Mouse (Mus musculus) adrenal gland, adult 18-20 months (tissue): ENCODE measurements around the gene Ift172. TPM values are rescaled to one million over a fixed set of nuclear protein-coding genes. Genes with fewer than 3 reads are reported as not detected.

Source experiments
- DNase-seq, 2 experiments: peaks; one replicate each; pipeline ENCODE4 v3.0.0; 2021 to 2022; ENCODE audit warnings: low spot score in 2 of 2
- total RNA-seq, 2 experiments: library from RNA; stranded (reverse); gene quantifications; 1 replicate in 1 of 2; 2 replicates in 1 of 2; pipeline ENCODE4 v1.2.3; 2021

Ift172 gene
- total RNA-seq, 2 experiments from 2014 or later: 34.9 to 37.9 TPM

DNA sequence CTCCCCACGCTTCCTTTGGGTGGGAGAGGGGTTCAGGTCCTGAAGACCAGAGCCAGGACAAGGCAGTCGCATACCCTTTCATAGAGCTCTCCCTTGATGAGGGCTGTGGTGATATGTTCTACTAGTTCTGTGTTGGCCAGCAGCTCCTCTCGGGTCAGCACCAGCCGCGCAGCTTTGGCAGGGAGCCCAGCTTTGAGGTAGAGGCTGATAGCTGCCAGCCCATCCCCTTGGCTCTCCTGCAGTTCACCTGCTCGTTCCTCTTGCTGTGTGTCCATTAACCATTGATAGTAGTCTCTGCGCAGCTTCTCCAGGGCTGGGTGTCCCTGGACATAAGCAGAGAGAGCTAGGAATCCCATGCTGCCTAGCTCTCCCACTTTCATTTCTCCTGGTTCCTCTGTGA, 24.8 kb downstream of the Ift172 start:
- DNase-seq: no peak

DNA sequence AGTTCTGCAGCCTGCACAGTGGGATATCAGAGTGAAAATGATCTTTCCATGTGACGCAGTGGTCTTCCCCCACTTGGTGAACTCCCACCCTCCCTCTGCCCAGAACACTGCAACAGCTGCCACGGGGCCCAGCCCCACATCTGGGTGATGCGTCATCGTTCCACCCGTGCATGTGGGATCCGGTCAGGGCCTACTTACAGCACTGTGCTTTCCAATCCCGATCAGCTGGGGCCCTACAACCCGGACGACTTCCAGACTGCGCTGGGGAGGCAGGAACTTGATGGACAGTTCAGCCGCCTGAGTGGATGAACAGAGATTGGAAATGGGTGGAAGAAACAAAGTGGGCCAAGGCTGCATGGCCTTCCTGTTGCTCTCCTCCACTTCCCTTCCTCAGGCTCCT, 33.3 kb downstream of the Ift172 start:
- DNase-seq: peak in 1 of 2 experiments; percentile 14

DNA sequence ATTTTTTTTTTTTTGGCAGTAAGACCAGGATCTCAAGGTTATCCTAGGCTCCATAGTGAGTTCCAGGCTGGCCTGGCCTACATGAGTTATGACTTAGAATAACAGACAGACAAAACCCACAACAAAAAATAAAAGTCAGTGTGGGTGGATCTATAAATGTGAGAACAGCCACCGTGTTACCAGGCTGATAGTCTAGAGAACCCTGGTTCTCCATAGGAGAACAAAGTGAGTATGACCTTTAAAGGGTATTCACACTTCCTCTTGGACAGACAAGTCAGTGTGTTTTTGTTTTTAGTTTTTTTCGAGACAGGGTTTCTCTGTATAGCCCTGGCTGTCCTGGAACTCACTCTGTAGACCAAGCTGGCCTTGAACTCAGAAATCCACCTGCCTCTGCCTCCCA, 34.9 kb downstream of the Ift172 start:
- DNase-seq: no peak

DNA sequence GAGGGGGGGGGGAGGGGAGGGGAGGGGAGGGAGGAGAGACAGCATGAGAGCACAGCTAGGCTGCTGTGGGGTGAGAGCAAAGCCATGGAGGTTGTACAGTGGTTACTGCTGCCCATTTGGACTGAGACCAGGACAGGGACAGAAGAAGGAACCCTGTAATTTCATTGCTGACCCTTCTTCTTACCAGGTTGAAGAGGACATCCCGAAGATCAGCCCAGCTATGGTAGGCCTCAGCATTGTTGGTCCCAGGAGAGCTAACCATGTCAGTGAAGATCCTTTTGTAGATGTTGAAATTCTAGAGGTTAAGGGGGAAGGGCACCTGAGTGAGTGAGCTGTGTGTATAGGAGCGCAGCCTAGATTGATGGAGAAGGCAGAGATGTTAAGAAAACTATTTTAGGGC, 35.5 kb downstream of the Ift172 start:
- DNase-seq: no peak

DNA sequence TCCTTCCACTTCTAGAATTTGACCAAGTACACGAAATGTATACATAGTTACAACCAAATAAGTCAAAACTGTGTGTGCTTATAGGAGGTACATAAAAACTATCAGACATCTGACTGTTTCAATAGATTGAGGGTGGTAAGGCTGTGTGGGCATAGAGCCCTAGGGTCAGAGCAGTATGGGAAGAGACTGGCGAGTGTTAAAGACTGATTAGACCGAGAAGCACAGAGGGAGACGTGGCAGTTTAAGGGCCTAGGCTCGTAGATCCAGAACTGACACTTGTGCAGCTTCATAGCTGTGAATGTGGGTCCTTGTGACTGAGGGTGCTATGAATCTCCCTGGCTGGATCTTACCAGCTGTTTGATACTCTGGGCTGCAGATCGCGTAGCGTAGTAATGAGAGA, 36.0 kb downstream of the Ift172 start:
- no peak for DNase-seq

DNA sequence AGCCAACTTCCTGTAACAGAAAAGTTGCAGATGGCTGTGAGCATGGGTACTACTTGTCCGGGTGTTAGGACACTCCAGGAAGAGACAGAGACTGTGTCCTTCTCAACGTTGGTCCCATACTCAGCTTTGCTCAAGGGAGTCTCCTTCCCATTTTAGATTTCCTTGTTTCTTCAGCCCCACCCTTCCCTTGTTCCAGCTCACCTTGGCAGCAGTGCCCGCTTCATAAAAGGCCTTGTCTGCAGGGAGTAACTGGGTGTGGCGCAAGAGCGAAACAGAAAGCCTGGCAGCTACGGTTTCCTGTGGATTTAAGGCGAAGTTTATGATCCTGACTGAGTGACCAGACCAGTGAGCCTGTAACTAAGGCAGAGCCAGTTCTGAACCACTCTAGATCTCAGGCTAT, 36.5 kb downstream of the Ift172 start:
- no peak for DNase-seq

DNA sequence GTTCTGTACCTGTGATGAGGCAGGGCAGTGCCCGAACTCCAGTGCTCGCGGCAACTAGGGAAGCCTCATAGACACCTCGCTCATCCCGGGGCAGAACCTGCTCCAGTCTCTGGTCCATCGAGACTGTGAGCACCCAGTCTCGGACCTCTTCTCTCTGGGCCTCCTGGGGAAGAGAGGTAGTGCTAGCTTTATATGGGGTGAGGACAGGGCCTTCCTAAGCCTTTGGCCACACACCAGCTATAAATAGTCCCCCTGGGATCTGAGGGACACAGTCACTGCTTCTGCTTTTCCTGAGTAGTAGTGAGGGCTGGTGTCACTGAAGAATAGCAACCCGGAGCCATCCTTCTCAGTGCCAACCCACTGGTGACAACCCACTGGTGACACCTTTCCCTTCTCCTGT, 37.1 kb downstream of the Ift172 start:
- DNase-seq: no peak

DNA sequence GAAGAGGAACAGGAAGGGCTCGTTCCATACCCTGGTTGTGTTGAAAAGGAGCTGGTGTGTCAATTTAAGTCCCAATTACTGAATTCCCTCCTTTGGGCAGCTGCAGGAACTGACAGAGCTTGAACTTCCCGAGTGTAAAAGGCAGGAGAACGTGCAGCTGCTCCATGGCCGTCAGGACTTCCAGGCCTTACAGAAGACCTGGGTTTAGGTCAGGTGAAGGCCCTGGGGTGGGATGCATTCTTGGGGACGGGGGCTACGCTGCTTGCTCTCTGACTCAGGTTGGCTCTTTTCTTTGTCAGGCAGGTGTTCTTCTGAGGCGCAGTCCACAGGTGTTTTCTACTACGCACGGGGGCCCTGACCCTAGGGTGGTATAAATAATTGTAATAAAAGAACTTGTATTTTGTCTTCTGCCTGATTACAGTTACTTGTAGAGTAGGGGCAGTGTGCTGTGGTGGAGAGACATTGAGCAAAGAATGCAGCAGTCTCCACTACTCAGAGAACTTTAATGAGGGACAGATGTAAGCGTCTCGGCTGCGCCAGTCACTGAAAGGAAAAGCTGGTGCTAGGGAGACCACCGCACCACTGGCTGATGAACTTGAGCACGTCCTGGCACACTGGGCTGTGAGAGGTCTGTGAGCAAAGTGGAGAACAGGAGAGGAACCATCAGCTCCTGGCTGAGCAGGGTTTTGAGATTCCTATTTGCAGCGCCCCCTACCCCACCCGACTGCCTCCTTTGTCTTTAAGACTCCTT, 37.9 kb downstream of the Ift172 start:
- DNase-seq: no peak

DNA sequence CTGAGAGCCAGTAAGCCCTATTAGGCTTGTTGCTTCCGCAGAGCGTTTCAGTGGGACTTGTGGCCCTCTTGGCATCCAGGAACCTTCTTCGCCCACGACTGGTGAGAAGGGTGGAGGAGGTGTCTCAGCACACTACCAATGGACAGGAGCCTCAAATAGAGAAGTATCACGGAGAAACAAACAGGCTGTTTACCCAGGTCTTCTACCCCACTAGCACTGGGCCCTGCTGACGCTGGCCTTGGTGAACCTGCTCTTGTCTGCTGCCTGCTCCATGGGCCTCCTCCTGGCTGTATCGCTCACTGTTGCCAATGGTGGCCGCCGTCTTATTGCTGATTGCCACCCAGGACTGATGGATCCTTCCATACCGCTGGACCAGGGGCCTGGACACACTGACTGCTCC, 38.8 kb downstream of the Ift172 start:
- DNase-seq: no peak

DNA sequence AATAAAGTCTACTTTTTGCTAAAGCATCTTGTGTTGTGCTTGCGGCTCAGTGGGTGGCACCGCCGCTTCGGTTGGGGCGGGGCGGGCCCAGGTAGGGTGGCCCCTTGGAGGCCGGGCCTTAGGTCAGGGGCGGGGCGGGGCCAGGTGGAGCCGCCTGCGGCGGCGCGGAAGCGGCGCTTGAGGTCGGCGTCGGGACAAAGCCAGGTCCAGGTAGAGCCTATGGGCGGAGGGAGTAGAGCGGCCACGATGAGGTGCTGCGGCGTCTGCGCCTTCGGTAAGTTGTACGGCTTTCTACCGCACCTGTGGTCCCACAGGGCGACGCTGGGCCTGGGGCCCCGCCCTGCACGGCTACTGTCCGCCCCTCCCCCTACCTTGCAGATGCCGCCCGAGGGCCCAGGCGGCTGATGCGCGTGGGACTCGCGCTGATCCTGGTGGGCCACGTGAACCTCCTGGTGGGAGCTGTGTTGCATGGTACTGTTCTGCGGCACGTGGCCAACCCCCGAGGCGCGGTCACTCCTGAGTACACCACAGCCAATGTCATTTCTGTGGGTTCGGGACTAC, 39.3 kb downstream of the Ift172 start, which contains the start of gene Krtcap3:
TSS of gene Krtcap3 (plus strand) at position 151 of the 561 bp plus-strand sequence.
- DNase-seq: no peak

DNA sequence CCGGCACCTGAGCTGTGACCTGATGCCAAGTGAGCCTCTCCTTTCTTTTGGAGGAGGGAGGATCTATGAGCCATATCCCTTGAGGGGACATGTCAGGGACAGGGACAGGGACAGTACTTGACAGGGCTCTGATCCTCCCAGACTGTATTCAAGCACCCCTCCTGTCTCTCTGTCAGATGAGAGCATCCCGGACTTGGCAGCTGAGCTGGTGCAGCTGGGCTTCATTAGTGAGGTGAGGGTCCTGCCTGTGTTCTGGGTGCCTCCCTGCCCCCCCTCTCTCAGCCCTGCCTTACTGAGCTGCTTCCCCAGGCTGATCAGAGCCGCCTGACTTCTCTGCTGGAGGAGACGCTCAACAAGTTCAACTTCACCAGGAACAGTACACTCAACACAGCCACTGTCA, 40.2 kb downstream of the Ift172 start:
- DNase-seq: no peak

DNA sequence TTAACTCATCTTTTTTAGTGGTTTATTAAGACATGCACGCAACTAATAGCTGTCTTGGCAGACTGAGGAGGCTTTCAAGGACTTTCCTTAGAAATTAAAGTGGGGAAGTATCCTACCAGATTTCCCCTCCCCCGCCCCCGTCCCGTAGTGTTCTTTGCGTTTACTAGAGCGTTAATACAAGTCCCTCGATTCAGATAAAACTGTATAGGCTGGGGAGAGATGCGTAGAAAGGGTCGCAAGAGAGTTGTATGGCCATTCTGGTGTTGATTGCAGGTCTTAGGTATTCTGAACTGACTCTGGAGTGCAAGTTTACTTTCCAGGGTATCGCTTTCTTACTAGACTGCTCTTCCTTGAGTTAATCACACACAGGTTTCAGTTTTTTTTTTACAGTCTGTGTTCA, 48.7 kb downstream of the Ift172 start:
- no peak for DNase-seq

DNA sequence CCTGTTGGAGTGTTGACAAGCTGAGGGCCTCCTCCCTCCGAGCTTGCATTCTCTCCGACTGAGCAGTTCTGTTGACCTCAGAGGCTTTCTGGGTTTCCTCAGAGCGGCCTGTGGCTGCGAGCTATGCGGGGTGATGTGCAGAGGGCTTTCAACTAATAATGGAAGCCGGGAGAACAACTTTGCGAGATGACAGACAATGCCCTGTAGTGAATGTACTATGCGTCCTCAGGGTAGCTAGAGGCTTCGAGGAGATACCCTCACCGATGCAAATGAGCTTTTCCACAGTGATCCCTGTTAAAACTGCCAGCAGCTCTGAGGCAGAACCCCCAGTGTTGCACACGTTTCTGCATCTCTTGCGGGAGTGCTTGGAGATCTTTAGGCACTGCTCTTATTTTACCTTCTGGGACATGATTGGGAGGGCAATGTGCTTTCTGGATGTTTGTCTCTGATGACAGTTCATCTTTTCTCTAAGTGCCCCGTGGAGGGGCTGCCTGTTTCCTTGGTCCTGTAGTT, 49.3 kb downstream of the Ift172 start:
- DNase-seq: no peak

DNA sequence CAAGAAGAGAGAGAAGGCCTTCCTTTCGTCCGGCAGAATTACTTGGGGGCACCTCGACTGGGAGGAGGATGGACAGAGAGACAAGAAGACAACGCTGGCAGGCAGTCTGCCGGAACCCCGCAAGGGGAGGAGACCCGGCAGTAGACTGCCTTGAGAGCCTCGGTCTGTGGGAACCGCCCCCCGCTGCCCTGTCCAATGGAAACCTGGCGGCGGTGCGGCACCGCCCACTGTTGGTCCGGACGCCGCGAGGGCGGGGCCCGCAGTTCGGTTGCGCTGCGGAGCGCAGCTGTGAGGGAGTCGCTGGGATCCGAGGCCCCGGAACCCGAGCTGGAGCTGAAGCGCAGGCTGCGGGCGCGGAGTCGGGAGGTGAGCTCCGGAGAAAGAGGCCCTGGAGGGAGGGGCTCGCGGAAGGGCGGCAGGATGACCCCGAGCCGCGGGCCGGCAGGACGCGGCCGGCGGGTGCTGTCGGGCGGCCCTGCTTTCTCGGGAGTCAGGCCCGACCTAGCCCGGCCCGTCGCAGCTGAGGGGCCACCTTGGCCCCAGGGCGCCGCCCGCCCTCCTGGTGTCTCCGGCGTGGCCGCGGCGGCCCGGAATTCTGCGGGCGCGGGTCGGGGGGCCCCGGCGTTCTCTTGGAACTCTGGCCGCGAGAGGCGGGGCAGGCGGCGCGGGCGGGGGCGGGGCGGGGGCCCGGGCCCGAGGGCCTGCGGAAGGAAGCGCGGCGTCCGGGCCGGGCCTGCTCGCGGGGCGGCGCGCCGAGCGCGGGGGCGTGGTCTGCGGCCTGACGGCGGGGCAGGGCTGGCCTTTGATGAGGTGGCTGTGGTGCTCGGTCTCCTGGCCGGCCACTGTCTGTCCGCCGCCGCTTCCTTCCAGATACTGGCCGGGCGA, 50.0 kb downstream of the Ift172 start, which contains the start of the genes Nrbp1 and Gm9970:
TSS of gene Nrbp1 (plus strand) at position 228 of the 885 bp plus-strand sequence.
TSS of gene Gm9970 (minus strand) at position 596 of the 885 bp plus-strand sequence.
- DNase-seq: peak; percentile 94 to 96

DNA sequence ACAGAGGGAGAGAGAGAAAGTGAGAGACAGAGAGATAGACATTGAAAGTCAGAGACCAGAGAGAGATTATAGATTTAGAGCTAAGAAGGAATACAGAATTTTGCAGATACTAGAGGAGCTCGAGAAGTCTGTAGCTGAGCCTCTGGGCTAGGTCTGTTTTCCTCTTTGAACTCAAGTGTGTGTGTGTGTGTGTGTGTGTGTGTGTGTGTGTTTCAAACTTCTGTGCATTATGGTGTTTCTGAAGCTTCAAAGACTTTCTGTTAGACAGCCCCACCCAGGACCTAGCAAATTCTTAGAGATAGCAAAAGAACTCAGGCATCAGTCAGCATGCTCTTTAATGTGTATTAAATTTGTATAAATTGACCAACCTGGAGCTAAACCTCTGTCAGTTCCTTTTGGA, 64.3 kb downstream of the Ift172 start:
- DNase-seq: no peak

DNA sequence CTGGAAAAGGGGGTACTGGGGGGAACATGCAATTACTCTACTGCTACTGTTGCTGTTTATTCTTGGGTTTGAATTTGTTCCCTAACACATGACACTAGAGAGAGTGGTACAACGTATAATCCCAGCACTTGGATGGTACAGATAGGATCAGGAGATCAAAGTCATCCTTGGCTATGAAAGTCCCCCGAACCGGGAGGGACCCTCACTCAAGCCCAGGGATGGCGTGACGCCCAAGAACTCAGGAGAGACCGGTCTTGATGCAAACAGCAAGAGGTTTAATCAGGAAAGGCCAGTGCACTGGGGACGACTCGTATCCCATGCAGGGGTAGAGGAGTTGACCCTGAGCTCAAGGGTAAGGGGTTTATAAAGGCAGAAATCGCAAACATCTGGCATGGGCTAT, 68.2 kb downstream of the Ift172 start:
- DNase-seq: no peak

DNA sequence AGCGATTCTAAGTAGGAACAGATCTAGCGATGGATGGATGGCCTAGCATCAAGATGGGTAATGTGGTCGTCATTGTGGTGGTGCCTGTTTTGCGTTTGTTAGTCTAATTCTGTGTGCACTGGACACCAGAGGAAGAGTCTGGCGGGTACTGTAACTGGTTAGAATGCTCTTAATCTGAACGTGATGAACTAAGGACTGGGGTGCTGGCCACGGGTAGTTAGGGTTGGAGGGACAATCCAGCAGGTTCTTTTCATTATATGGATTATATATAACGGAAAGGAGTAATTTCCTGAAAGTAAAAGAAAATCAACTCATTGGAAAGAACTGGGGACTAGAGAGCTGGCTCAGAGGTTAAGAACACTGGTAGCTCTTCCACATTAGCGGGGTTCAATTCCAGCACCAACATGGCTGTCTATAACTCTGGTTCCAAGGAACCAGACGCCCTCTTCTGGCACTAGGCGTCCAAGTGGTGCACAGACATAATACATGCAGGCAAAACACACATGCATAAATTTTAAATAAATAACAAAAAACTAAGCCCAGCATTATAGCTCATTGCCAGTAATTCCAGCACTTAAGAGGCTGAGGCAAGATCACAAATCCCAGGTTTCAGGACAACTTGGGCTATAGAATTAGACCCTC, 69.5 kb downstream of the Ift172 start:
- peak in 1 of 2 experiments; percentile 29 for DNase-seq

DNA sequence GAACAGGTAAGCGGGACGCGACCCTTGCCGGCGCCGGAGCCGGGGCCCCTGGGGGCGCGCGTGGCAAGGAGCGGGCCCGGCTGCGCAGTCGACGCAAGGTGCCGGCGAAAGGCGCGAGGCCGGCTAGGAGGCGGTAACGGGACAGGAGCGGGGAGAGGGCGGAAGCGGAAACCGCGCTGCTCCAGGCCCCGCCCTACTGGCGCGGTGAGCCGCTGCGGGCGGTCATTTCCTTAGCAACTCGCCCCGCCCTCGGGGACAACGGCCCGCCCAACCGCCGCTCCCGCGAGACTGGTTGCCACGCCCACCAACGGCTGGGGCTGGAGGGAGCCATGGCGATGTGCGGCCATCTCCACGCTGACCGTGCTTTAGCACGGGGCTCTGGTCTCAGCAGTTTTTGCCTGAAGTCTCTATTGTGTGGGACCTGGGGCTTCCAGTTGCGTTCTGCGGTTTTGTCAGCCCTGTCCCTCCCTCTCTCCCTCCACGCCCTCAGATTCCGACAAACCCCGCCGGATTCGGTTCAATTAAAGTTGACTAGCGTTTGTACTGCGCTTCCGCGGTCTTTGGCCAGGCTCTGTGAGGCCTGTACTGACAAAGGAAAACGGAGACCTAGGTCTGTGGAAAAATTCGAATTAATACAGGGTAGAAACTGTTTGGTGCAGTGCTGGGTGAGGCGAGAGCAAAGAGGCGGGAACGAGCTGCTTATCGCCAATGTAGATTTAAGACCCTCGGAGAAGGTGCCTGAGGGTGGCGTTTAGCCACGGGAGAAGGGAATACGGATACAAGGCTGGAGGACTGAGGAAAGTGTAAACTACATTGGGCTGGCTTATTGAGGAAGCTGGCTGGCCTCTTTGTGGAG, 70.2 kb downstream of the Ift172 start, which contains the start of gene Ppm1g:
TSS of gene Ppm1g (minus strand) at position 240 of the 856 bp plus-strand sequence.
- peak; percentile 97 to 99 for DNase-seq

DNA sequence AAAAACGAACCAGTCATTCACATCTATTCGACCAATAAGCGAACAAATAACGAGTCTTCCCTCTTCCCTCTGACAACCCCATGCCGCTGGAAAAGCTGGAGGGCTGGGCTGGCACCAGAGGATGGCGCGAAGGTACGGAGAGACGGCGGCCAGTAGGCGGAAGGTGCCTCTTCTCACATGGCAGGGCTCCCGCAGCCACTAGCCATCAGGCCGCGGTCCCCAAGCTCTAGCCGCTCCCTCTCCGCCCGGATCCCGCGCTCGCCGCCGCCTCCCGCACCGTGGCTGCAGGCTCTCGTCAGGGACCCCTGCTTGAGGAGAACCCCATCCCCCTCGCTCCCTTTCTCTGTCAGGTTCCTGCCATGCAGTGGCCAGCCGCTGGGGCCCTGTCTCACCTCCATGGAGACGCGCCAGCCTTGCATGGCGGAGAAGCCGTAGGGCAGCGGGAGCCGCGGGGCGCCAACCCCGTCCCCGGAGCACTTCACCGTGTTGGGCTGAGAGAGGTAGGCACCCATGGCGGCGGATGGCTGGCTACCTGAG, 70.9 kb downstream of the Ift172 start:
- DNase-seq: peak in 1 of 2 experiments; percentile 54

DNA sequence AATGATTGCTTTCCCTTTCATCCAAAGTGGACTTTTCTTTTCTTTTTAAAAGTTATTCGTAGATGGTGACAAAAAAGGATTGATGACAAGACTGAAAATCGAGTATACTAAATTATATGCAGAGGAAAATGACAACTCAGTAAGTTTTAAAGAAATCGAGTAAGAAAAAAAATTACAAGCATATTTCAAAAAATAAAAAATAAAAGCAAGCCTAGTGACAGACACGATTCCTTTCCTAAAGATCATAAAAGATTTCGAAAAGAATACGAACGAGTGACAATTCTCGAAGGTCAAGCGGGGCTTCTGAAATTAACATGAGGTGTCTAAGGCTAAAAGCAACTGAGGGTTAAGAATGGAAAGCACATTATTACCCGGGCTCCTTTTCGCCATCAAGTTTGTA, 71.4 kb downstream of the Ift172 start:
- DNase-seq: no peak
